Mouse (Mus musculus): ENCODE data around the gene P3h3. TPM values are rescaled to one million over a fixed set of nuclear protein-coding genes. Genes with fewer than 3 reads are reported as not detected.
"Not testable (repeated sequence)": the region's sequence is repeated elsewhere in the genome, so short reads cannot be mapped to it uniquely, and the experiment has no call there.

P3h3 gene
- total and polyA plus RNA-seq, 2 experiments, result 2.1 to 3.0 TPM

DNA sequence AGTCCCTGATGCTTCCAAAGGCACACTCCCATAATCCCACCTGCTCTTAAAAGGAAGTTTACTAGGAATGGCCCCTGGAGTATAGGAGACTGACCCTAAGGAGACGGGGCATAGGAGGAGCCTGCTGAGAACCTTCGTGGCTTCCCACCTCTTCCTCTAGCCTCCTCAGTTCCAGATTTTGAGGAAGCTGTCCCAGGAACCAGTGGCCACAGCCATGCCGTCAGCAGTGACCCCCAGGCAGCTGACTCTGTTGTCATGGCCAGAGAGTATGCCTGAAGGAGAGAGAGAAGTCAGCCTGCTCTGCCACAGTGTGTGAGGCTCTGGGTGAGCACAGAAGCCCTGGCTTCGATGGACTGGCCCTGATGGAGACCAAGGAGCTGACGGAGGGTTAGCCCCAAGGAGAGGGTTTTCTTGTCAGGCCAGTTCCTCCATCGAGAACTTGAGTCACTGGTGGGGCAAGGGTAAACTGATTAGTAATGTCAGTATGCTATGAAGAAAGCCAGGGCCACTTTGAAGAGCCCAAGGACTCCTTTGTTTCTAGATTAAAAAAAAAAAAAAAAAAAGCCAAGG is 23.0 kb downstream of the P3h3 start:
- DNase-seq (ENCODE audit: extremely low read depth, low read depth, low spot score), result peak; percentile 14
- Histone ChIP-seq H3K79me2 (ENCODE audit: control insufficient read depth, insufficient read depth, low read length) (no peaks in the 10 kb centered on the region), H3K4me1 (ENCODE audit: control insufficient read depth, insufficient read depth, low read length) (peaks cover 3% of the 10 kb centered on the region; the same call in 1 of the 2 replicates), H3K36me3 (ENCODE audit: control insufficient read depth, insufficient read depth, low read length) (no peaks in the 10 kb centered on the region), H3K27me3 (ENCODE audit: control insufficient read depth, insufficient read depth, low read length) (no peaks in the 10 kb centered on the region), H3K9ac (ENCODE audit: low read depth, low read length) (no peak overlapping the region), H3K4me3 (ENCODE audit: insufficient read depth, low read depth, low read length) (no peak overlapping the region), H3K27ac (replicated peaks; ENCODE audit: insufficient read depth, low read depth, low read length) (no peak overlapping the region)
- no peak for TF ChIP-seq POLR2A (IDR thresholded peaks at IDR 0.05; ENCODE audit: extremely low read depth, insufficient read depth, low read length)
- WGBS, result 87% methylated on average over 6 of the region's 6 CpGs

DNA sequence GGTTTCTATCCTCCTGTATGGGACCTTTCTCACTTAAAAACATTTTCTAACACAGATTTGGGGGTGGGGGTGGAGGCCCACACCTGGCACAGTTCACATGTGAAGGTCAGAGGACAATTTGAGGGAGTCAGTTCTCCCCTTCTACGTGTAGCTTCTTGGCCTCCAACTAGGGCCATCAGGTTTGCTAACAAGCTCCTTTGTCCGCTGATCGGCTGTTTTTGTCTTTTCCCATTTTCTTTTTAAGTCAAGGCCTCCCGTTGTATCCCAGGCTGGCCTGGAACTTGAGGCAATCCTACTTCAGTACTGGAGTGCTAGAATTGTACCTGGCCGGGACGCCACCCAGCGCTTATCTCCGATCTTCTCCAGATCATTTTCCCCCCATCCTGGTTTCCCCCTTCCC is 25.9 kb downstream of the P3h3 start:
- TF ChIP-seq CTCF (IDR thresholded peaks at IDR 0.05; ENCODE audit: low read depth, low read length) (no peak), POLR2A (IDR thresholded peaks at IDR 0.05; ENCODE audit: extremely low read depth, insufficient read depth, low read length) (no peak)

DNA sequence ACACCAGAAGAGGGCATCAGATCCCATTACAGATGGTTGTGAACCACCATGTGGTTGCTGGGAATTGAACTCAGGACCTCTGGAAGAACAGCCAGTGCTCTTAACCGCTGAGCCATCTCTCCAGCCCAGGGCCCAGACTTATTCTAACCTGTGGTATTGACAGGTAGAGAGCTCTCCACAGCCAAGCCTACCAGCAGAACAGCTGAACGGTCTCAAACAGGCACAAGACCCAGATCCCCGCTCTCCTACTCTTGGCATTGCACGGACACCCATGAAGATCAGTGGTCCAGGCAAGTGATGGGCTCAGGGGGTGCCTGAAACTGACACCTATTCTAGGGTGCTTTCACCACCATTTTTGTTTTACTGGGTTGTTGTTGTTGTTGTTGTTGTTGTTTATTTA is 26.4 kb downstream of the P3h3 start:
- H3K9ac ChIP-seq (ENCODE audit: low read depth, low read length); H3K27me3 ChIP-seq (ENCODE audit: control insufficient read depth, insufficient read depth, low read length); H3K79me2 ChIP-seq (ENCODE audit: control insufficient read depth, insufficient read depth, low read length); H3K4me1 ChIP-seq (ENCODE audit: control insufficient read depth, insufficient read depth, low read length); H3K27ac ChIP-seq (replicated peaks; ENCODE audit: insufficient read depth, low read depth, low read length); H3K36me3 ChIP-seq (ENCODE audit: control insufficient read depth, insufficient read depth, low read length); H3K4me3 ChIP-seq (ENCODE audit: insufficient read depth, low read depth, low read length); DNase-seq (ENCODE audit: extremely low read depth, low read depth, low spot score): not testable (repeated sequence)
- 94% methylated on average over 4 of the region's 4 CpGs for WGBS

More for the DNA sequence above, 25.9 kb downstream of the P3h3 start:
- H3K4me1 ChIP-seq (ENCODE audit: control insufficient read depth, insufficient read depth, low read length), result peaks cover 7% of the 10 kb centered on the region; the same call in 1 of the 2 replicates
- 96% methylated on average over 8 of the region's 8 CpGs for WGBS
- DNase-seq (ENCODE audit: extremely low read depth, low read depth, low spot score), result no peak
- H3K9ac ChIP-seq (ENCODE audit: low read depth, low read length), result no peak overlapping the region
- no peaks in the 10 kb centered on the region for H3K79me2 ChIP-seq (ENCODE audit: control insufficient read depth, insufficient read depth, low read length)
- H3K27ac ChIP-seq (replicated peaks; ENCODE audit: insufficient read depth, low read depth, low read length), result no peak overlapping the region
- H3K27me3 ChIP-seq (ENCODE audit: control insufficient read depth, insufficient read depth, low read length), result no peaks in the 10 kb centered on the region
- no peaks in the 10 kb centered on the region for H3K36me3 ChIP-seq (ENCODE audit: control insufficient read depth, insufficient read depth, low read length)
- no peak overlapping the region for H3K4me3 ChIP-seq (ENCODE audit: insufficient read depth, low read depth, low read length)

DNA sequence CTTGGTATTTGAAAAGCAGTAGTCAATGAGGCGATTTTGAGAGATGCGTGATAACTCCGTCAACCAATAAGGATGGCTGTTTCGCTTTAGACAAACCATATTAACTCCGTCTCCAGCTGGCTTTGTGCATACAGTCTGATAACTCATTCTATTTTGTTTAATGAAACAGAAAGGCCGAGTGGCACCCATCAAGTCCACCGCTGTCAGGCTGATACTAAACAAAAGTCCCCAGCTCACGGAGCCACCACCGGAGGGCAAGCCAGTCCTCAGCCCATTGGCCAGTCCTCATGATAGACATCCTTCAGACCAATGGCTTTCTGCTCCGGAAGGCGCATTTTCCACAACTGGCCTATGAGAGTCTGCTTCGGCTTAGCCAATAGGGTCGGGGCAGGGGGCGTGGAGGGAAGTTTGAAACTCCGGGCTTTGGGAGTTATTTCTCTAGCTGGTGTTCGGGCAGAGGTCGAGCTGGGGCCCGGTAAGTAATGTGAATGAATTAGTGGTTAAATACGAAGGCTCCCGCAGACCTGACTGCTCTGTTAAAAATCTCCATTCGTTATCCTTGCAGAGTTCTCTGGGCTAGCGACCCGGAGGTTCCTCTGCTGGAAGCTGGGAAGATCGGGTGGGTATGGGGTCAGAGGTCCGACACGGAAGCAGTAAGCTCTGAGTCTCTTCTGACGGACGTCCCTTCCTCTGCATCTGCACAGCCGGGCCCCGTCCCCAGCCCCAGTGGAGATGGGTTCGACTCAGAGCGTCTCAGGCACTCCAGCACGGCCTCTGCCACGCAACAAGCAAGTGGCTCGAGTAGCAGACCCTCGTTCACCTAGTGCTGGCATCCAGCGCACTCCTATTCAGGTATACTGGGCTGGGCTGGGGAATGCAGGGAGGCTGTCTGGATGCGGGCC is 27.5 kb downstream of the P3h3 start:
- H3K4me3 ChIP-seq (ENCODE audit: insufficient read depth, low read depth, low read length), result peak overlapping the region; percentile 70
- H3K27me3 ChIP-seq (ENCODE audit: control insufficient read depth, insufficient read depth, low read length), result no peaks in the 10 kb centered on the region
- peak overlapping the region; percentile 60 for H3K27ac ChIP-seq (replicated peaks; ENCODE audit: insufficient read depth, low read depth, low read length)
- WGBS, result 1% methylated on average over 38 of the region's 38 CpGs
- H3K4me1 ChIP-seq (ENCODE audit: control insufficient read depth, insufficient read depth, low read length), result peaks cover 7% of the 10 kb centered on the region; the same call in 1 of the 2 replicates
- H3K9ac ChIP-seq (ENCODE audit: low read depth, low read length), result peak overlapping the region; percentile 48; the same call in 1 of the 2 replicates
- TF ChIP-seq POLR2A (IDR thresholded peaks at IDR 0.05; ENCODE audit: extremely low read depth, insufficient read depth, low read length), result 0 out of 2 replicates have a peak, but pooled peaks have one; percentile 20
- TF ChIP-seq CTCF (IDR thresholded peaks at IDR 0.05; ENCODE audit: low read depth, low read length), result peak; percentile 25; the same call in 1 of the 2 replicates
- peak; percentile 93 for DNase-seq (ENCODE audit: extremely low read depth, low read depth, low spot score)
- H3K79me2 ChIP-seq (ENCODE audit: control insufficient read depth, insufficient read depth, low read length), result no peaks in the 10 kb centered on the region
- no peaks in the 10 kb centered on the region for H3K36me3 ChIP-seq (ENCODE audit: control insufficient read depth, insufficient read depth, low read length)

DNA sequence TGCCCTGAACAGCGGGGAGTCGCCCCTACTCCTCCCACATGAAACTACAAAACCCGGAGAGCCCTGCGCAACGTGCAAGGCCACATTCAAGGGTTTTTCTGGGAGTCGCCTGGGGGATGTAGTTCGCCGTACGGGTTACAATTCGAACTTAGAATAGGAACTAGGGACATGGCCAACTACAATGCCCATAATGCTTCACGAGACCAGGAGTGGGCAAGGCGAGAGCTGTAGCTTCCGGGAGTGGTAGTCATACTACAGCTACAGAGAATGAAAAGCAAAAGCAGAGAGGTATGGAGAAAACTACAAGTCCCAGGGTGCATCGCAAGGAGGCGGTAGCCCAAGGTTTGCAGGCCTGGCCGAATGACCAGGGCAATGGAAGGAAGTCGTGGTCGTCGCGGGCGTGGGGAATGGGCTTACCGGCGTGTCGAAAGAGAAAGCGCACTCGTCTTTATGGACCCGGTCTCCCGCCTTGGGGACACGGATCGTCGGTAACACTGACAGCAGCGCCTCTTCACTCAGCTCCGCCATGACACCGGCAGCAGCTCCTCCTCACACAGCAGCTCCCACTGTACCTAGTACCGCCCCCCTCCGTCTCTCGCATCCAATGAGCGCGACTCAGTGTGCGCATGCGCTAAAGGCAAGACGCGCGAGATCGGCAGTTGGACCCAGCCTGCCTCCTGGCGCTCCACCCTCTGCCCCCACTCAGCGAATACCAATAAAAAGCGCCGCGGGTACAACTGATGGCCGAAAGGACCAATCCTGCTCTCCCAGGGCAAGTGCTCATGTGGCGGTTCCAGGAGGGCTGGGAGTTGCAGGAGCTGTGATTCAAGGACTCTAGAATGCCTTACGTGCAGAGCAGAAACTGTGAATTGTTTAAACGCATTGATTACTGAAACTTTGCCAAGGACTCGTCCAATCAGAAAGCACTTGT is 28.4 kb downstream of the P3h3 start, which contains the start of the genes Usp5 and Cdca3:
Gene Usp5, minus strand, starts transcription at position 617 of the 931 bp plus-strand sequence.
Gene Cdca3, plus strand, starts transcription at position 680 of the 931 bp plus-strand sequence.
- Histone ChIP-seq H3K36me3 (ENCODE audit: control insufficient read depth, insufficient read depth, low read length) (peaks cover 6% of the 10 kb centered on the region; the same call in 1 of the 2 replicates), H3K9ac (ENCODE audit: low read depth, low read length) (peak within 1 kb of the TSS; percentile 75), H3K27ac (replicated peaks; ENCODE audit: insufficient read depth, low read depth, low read length) (peak within 1 kb of the TSS; percentile 78), H3K4me1 (ENCODE audit: control insufficient read depth, insufficient read depth, low read length) (peaks cover 7% of the 10 kb centered on the region; the same call in 1 of the 2 replicates), H3K79me2 (ENCODE audit: control insufficient read depth, insufficient read depth, low read length) (no peaks in the 10 kb centered on the region), H3K4me3 (ENCODE audit: insufficient read depth, low read depth, low read length) (peak within 1 kb of the TSS; percentile 70), H3K27me3 (ENCODE audit: control insufficient read depth, insufficient read depth, low read length) (no peaks in the 10 kb centered on the region)
- DNase-seq (ENCODE audit: extremely low read depth, low read depth, low spot score), result peak; percentile 100
- WGBS, result under 1% methylated on average over 55 of the region's 55 CpGs
- TF ChIP-seq CTCF (IDR thresholded peaks at IDR 0.05; ENCODE audit: low read depth, low read length) (no peak), POLR2A (IDR thresholded peaks at IDR 0.05; ENCODE audit: extremely low read depth, insufficient read depth, low read length) (peak; percentile 48; the same call in 1 of the 2 replicates)

All from liver, adult 2 months (tissue).